20 mouse cellular contexts compared by ENCODE assay signal in the genomic region with DNA sequence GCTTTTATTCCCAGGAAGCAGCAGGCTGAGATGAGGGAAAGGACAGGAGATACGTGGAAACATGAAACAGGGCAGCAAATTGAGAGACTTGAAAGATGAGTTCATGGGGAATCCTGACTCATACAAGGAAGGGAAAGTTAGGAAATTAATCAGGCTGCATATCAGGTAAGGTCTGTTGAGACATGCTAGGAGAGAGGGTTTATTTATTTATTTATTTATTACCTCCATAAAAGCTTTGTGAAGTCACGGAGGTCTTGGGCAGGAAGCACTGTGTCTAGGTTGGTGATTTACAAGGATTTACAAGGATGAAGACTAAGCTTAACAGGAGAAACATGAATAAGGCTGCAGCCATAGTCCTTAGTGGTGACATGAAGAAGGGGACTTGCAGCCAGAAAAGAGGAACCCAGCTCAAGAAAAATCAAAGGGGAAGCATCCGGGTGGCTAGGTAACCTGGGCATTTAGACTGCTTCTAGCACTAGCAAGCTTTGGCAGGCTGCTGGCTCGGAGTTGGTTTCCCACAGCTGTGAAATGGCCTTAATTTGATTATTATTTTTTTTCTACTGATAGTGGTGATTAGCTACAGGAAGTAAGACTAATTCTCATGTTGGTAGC.
A peak's percentile ranks its signal among the peaks of the same experiment; 100 is the strongest.
DNase-seq lines count a peak whose midpoint lies in the region; ATAC-seq lines count a peak whose summit lies in the region.
"Had no signal": no experiment of that assay in that cellular context is flagged by ENCODE, and none has a peak within 500 bp of the region (broad histone marks: within the 10 kb centered on the region; RNA-seq: fewer than 3 reads in every experiment).

No protein-coding gene starts in this region.

- no peaks in the 10 kb centered on the region for H3K36me3 ChIP-seq in intestine, embryonic 14.5 days (ENCODE audit: control insufficient read depth, insufficient read depth, low read length)
- no peaks in the 10 kb centered on the region for H3K36me3 ChIP-seq in neural tube, embryonic 15.5 days
- H3K36me3 ChIP-seq: embryonic facial prominence, embryonic 13.5 days; G1E; hindbrain, embryonic 15.5 days; kidney, embryonic 15.5 days had no signal

- DNase-seq in A20 (ENCODE audit: low read depth, low spot score), result peak; percentile 38
- peak; percentile 28 for DNase-seq in brain, adult 2 months (ENCODE audit: low read depth, low spot score)
- no peak for DNase-seq in intestine, embryonic 14.5 days (ENCODE audit: low spot score)
- no peak for DNase-seq in thymus, postnatal 36 days
- no peak for DNase-seq in left cerebral cortex, postnatal 36 days (ENCODE audit: low spot score in 2 of 2)
- DNase-seq in embryo, embryonic 11 days, result no peak
- DNase-seq: adrenal gland, postnatal 25 days; cerebellum, adult 9-11 months; gastrocnemius, adult 2 months; heart, adult 18-20 months; lung, embryonic 14.5 days; midbrain, embryonic 14.5 days; right cerebral cortex, postnatal 4 days; thymus, postnatal 25 days had no signal

- H3K4me2 ChIP-seq in intestine, embryonic 14.5 days (ENCODE audit: low read length), result no peak overlapping the region
- H3K4me2 ChIP-seq in neural tube, embryonic 15.5 days, result no peak overlapping the region
- H3K4me2 ChIP-seq: embryonic facial prominence, embryonic 13.5 days; hindbrain, embryonic 15.5 days; kidney, embryonic 15.5 days; lung, embryonic 14.5 days had no signal

- H3K4me1 ChIP-seq in intestine, embryonic 14.5 days (replicated peaks; ENCODE audit: control insufficient read depth, insufficient read depth, low read length), result peaks cover 17% of the 10 kb centered on the region
- peaks cover 30% of the 10 kb centered on the region for H3K4me1 ChIP-seq in neural tube, embryonic 15.5 days

- ATAC-seq in intestine, embryonic 14.5 days (replicated peaks; ENCODE audit: low FRiP score, low TSS enrichment, low read depth), result peak; percentile 62; the same call in 1 of the 2 replicates
- ATAC-seq in neural tube, embryonic 15.5 days (ENCODE audit: low FRiP score), result no peak
- ATAC-seq: forebrain, embryonic 16.5 days had no signal

- H3K27ac ChIP-seq in intestine, embryonic 14.5 days (ENCODE audit: low read depth), result peak overlapping the region; percentile 43; the same call in 1 of the 2 replicates
- 0 out of 2 replicates have a peak overlapping the region, but pooled peaks have one; percentile 13 for H3K27ac ChIP-seq in neural tube, embryonic 15.5 days (replicated peaks)
- H3K27ac ChIP-seq: embryonic facial prominence, embryonic 13.5 days; gastrocnemius, adult 2 months; hindbrain, embryonic 15.5 days; kidney, embryonic 15.5 days had no signal

- no peaks in the 10 kb centered on the region for H3K9me3 ChIP-seq in intestine, embryonic 14.5 days (ENCODE audit: control insufficient read depth, low read length)
- H3K9me3 ChIP-seq in neural tube, embryonic 15.5 days (replicated peaks), result no peaks in the 10 kb centered on the region
- H3K9me3 ChIP-seq: embryonic facial prominence, embryonic 13.5 days; hindbrain, embryonic 15.5 days; kidney, embryonic 15.5 days had no signal

- H3K9ac ChIP-seq in intestine, embryonic 14.5 days (ENCODE audit: low read length), result no peak overlapping the region
- H3K9ac ChIP-seq in neural tube, embryonic 15.5 days (replicated peaks), result no peak overlapping the region
- H3K9ac ChIP-seq: embryonic facial prominence, embryonic 13.5 days; hindbrain, embryonic 15.5 days; kidney, embryonic 15.5 days; lung, embryonic 14.5 days had no signal

- H3K4me3 ChIP-seq in intestine, embryonic 14.5 days (ENCODE audit: low read depth, low read length), result no peak overlapping the region
- no peak overlapping the region for H3K4me3 ChIP-seq in neural tube, embryonic 15.5 days (replicated peaks)
- H3K4me3 ChIP-seq: embryonic facial prominence, embryonic 13.5 days; gastrocnemius, adult 2 months; hindbrain, embryonic 15.5 days; kidney, embryonic 15.5 days had no signal

- WGBS in intestine, embryonic 14.5 days, result 24% methylated on average over 4 of the region's 4 CpGs
- 26% methylated on average over 4 of the region's 4 CpGs for WGBS in neural tube, embryonic 15.5 days

- H3K27me3 ChIP-seq in intestine, embryonic 14.5 days (replicated peaks; ENCODE audit: control insufficient read depth, insufficient read depth, low read length), result no peaks in the 10 kb centered on the region
- no peaks in the 10 kb centered on the region for H3K27me3 ChIP-seq in neural tube, embryonic 15.5 days (replicated peaks)
- H3K27me3 ChIP-seq: embryonic facial prominence, embryonic 13.5 days; hindbrain, embryonic 15.5 days; kidney, embryonic 15.5 days had no signal

- intact Hi-C loops in left cerebral cortex, postnatal 36 days (cut with DNase I), result loop anchor here (10.0 kb wide), 3 partner anchors 45 to 175 kb away; no protein-coding TSS in a partner anchor

Comparison
In these comparisons a context has a peak if more than half of its experiments do, and no peak if none do; other contexts are left out.
1. DNase-seq: peak in A20 (single experiment) and brain, adult 2 months (single experiment); none in intestine, embryonic 14.5 days (single experiment), thymus, postnatal 36 days (0 of 2), left cerebral cortex, postnatal 36 days (0 of 2) and embryo, embryonic 11 days (single experiment).